Comparison of ENCODE assay signal across 8 mouse cellular contexts in genomic region chr2:92645282-92646037, GRCm38 (mm10). TPM values are rescaled to one million over a fixed set of nuclear protein-coding genes. Genes with fewer than 3 reads are reported as not detected.
DNase-seq lines count a peak whose midpoint lies in the region; ATAC-seq and TF ChIP-seq lines count a peak whose summit lies in the region.

No protein-coding gene starts in this region.

- peaks cover 7% of the 10 kb centered on the region for H3K4me1 ChIP-seq in heart, embryonic 11.5 days (ENCODE audit: control insufficient read depth, insufficient read depth, low read length)
- H3K4me1 ChIP-seq in kidney, embryonic 14.5 days (ENCODE audit: control insufficient read depth, insufficient read depth, low read length), result peaks cover 18% of the 10 kb centered on the region
- H3K4me1 ChIP-seq in midbrain, postnatal 0 days (ENCODE audit: insufficient read depth, low read length), result no peaks in the 10 kb centered on the region

- 0 out of 2 replicates have a peak overlapping the region, but pooled peaks have one; percentile 34 for H3K9ac ChIP-seq in heart, embryonic 11.5 days (ENCODE audit: low read depth, low read length)
- no peak overlapping the region for H3K9ac ChIP-seq in kidney, embryonic 14.5 days (ENCODE audit: low read depth, low read length)
- H3K9ac ChIP-seq in midbrain, postnatal 0 days (replicated peaks; ENCODE audit: low read length, poor library complexity, severe bottlenecking), result no peak overlapping the region

- H3K36me3 ChIP-seq in heart, embryonic 11.5 days (ENCODE audit: control insufficient read depth, insufficient read depth, low read length), result no peaks in the 10 kb centered on the region
- H3K36me3 ChIP-seq in kidney, embryonic 14.5 days (ENCODE audit: control insufficient read depth, insufficient read depth, low read length), result no peaks in the 10 kb centered on the region
- H3K36me3 ChIP-seq in midbrain, postnatal 0 days (ENCODE audit: insufficient read depth, low read length), result no peaks in the 10 kb centered on the region

- H3K4me3 ChIP-seq in heart, embryonic 11.5 days (ENCODE audit: low read depth, low read length), result no peak overlapping the region
- no peak overlapping the region for H3K4me3 ChIP-seq in kidney, embryonic 14.5 days (ENCODE audit: low read length)
- H3K4me3 ChIP-seq in midbrain, postnatal 0 days (ENCODE audit: low read depth, low read length), result no peak overlapping the region

- no peak overlapping the region for H3K4me2 ChIP-seq in heart, embryonic 11.5 days
- H3K4me2 ChIP-seq in kidney, embryonic 14.5 days (replicated peaks; ENCODE audit: low read depth, low read length), result no peak overlapping the region
- H3K4me2 ChIP-seq in midbrain, postnatal 0 days (ENCODE audit: low read depth, low read length, poor library complexity, severe bottlenecking), result no peak overlapping the region

- 39% methylated on average over 7 of the region's 7 CpGs for WGBS in heart, embryonic 11.5 days (ENCODE audit: insufficient replicate concordance)
- WGBS in kidney, embryonic 14.5 days, result 33% methylated on average over 7 of the region's 7 CpGs
- 55% methylated on average over 7 of the region's 7 CpGs for WGBS in midbrain, postnatal 0 days

- no peaks in the 10 kb centered on the region for H3K9me3 ChIP-seq in heart, embryonic 11.5 days (replicated peaks; ENCODE audit: control insufficient read depth, low read length)
- no peaks in the 10 kb centered on the region for H3K9me3 ChIP-seq in kidney, embryonic 14.5 days (ENCODE audit: control insufficient read depth, low read length)
- no peaks in the 10 kb centered on the region for H3K9me3 ChIP-seq in midbrain, postnatal 0 days (ENCODE audit: low read length)

- TF ChIP-seq CTCF in midbrain, postnatal 0 days (IDR thresholded peaks at IDR 0.05), result no peak

- no peaks in the 10 kb centered on the region for H3K27me3 ChIP-seq in heart, embryonic 11.5 days (ENCODE audit: control insufficient read depth, insufficient read depth, low read length)
- H3K27me3 ChIP-seq in kidney, embryonic 14.5 days (ENCODE audit: control insufficient read depth, insufficient read depth, low read length), result no peaks in the 10 kb centered on the region
- H3K27me3 ChIP-seq in midbrain, postnatal 0 days (ENCODE audit: insufficient read depth, low read length), result no peaks in the 10 kb centered on the region

- DNase-seq in urinary bladder, postnatal 4 days (ENCODE audit: low spot score in 2 of 2), result peak; percentile 34 to 70
- DNase-seq in urinary bladder, adult 18-20 months (ENCODE audit: low spot score in 2 of 2), result no peak
- peak; percentile 14 for DNase-seq in midbrain, postnatal 0 days (ENCODE audit: low spot score)
- DNase-seq in left cerebral cortex, adult 11 months (ENCODE audit: low spot score), result no peak
- DNase-seq in layer of hippocampus, adult 11-12 months (ENCODE audit: low spot score), result no peak
- DNase-seq in frontal cortex, postnatal 36 days (ENCODE audit: low spot score in 2 of 2), result no peak

- 0 out of 2 replicates have a peak, but pooled peaks have one; percentile 36 for ATAC-seq in heart, embryonic 11.5 days (replicated peaks; ENCODE audit: insufficient number of reproducible peaks, low FRiP score, low TSS enrichment)
- ATAC-seq in kidney, embryonic 14.5 days (ENCODE audit: low FRiP score, low TSS enrichment), result peak; percentile 69; the same call in 1 of the 2 replicates
- ATAC-seq in midbrain, postnatal 0 days (ENCODE audit: low FRiP score), result no peak

- 0 out of 2 replicates have a peak overlapping the region, but pooled peaks have one; percentile 15 for H3K27ac ChIP-seq in heart, embryonic 11.5 days (ENCODE audit: low read depth, low read length)
- peak overlapping the region; percentile 66; the same call in 1 of the 2 replicates for H3K27ac ChIP-seq in kidney, embryonic 14.5 days (ENCODE audit: low read depth, low read length)
- no peak overlapping the region for H3K27ac ChIP-seq in midbrain, postnatal 0 days (ENCODE audit: low read depth, low read length)

RNA-seq across cellular contexts. Expression of gene Chst1, which starts 46.0 kb away (rescaled TPM):
- polyA plus RNA-seq in heart, embryonic 11.5 days (2014; fragmentation: Nextera tagmentation; extraction: Ambion mirVana), result 1.1 and 1.4 TPM in 2 replicates
- polyA plus RNA-seq in kidney, embryonic 14.5 days (2014; fragmentation: Nextera tagmentation; extraction: Ambion mirVana), result 5.0 and 6.4 TPM in 2 replicates
- 64.4 and 73.8 TPM in 2 replicates for total RNA-seq in midbrain, postnatal 0 days (2014; rRNA removed)
- 39.5 and 43.0 TPM in 2 replicates for polyA plus RNA-seq in midbrain, postnatal 0 days (2015; fragmentation: Nextera tagmentation; extraction: Ambion mirVana)

Comparison
In these comparisons a context has a peak if more than half of its experiments do, and no peak if none do; other contexts are left out.
1. DNase-seq: peak in urinary bladder, postnatal 4 days (2 of 2) and midbrain, postnatal 0 days (single experiment); none in urinary bladder, adult 18-20 months (0 of 2), left cerebral cortex, adult 11 months (single experiment), layer of hippocampus, adult 11-12 months (single experiment) and frontal cortex, postnatal 36 days (0 of 2).